Mouse (Mus musculus): ENCODE data around the gene Ints11. TPM values are rescaled to one million over a fixed set of nuclear protein-coding genes. Genes with fewer than 3 reads are reported as not detected.

Gene Ints11
- polyA plus RNA-seq (2016; fragmentation: Nextera tagmentation; extraction: Ambion mirVana), result 74.9 and 76.3 TPM in 2 replicates

DNA sequence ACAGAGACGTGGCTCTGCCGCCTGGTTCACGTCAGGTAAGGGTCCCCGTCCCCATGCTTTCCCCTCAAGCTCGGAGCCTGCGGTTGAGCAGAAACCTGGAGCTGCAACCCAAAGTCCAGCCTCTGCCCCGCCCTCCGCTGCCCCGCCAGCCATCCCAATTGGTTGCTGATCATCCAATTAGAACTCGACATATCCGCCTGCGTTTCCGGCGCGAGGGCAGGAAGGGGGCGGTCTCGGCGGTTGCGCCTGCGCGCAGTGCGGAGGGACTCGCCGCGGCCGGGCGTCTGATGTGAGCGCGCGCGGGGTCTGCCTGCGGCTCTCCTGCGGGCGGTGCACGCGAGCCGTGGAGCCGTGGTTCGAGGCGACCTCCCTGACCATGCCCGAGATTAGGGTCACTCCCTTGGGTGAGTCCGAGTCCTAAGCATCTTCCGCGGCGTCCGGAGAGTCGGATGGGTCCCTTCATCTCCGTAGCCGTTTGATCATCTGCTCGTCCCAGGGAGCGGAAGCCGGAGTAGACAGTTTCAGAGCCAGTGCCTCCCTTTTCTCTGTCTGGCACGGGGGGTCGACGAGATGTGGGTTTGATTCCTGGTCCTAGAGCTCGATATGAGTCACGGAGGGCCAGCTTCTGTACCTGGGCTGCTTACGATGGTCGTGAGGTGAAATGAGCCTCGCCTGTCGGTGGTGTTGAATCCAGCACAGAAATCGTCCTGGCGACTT, at the start of gene Ints11, which contains the start of gene Cptp:
Gene Ints11 (plus strand): TSS at position 230 of the 717 bp plus-strand sequence.
Gene Cptp (minus strand): TSS at position 124 of the 717 bp plus-strand sequence.
- Histone ChIP-seq H3K27ac (peak within 1 kb of the TSS; percentile 69), H3K9me3 (replicated peaks) (no peaks in the 10 kb centered on the region), H3K4me3 (peak within 1 kb of the TSS; percentile 70), H3K9ac (peak within 1 kb of the TSS; percentile 86), H3K36me3 (peaks cover 57% of the 10 kb centered on the region), H3K4me1 (peaks cover 28% of the 10 kb centered on the region), H3K4me2 (replicated peaks) (peak within 1 kb of the TSS; percentile 94), H3K27me3 (no peaks in the 10 kb centered on the region)
- ATAC-seq (ENCODE audit: low FRiP score), result peak; percentile 96
- WGBS, result under 1% methylated on average over 63 of the region's 63 CpGs

DNA sequence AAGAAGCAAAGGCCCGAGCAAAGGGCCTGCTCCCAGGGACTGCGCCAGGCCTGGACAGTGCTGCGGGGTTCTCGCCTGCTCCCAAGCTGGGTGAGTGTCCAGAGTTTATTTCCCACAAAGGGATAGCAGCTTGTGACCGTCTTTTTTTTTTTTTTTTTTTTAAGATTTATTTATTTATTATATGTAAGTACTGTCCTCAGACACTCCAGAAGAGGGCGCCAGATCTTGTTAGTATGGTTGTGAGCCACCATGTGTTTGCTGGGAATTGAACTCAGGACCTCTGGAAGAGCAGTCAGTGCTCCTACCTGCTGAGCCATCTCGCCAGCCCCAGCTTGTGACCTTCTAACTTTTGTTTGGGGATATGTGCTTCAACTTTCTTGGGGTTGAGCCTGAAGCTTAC, 48.3 kb upstream of the Ints11 start:
- 80% methylated on average over 7 of the region's 7 CpGs for WGBS
- Histone ChIP-seq H3K27me3 (no peaks in the 10 kb centered on the region), H3K4me2 (replicated peaks) (no peak overlapping the region), H3K9me3 (replicated peaks) (no peaks in the 10 kb centered on the region), H3K27ac (no peak overlapping the region), H3K4me3 (no peak overlapping the region), H3K9ac (no peak overlapping the region), H3K36me3 (peaks cover 87% of the 10 kb centered on the region), H3K4me1 (no peaks in the 10 kb centered on the region)
- ATAC-seq (ENCODE audit: low FRiP score), result no peak

DNA sequence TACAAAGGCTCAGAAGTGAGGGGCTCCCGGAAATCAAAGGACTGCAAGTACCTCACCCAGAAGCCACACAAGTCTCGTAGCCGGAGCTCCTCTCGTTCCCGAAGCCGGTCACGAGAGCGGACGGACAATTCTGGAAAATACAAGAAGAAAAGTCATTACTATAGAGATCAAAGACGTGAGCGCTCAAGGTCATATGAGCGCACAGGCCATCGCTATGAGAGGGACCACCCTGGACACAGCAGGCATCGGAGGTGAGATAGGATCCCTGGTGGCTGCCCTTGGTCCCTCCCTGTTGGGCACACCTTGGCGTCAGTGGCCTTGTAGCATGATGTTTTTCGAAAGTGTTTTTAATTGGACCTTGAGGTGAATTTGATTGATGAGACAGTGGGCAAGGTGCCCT, 45.9 kb upstream of the Ints11 start:
- Histone ChIP-seq H3K9me3 (replicated peaks) (no peaks in the 10 kb centered on the region), H3K4me3 (no peak overlapping the region), H3K9ac (no peak overlapping the region), H3K4me1 (no peaks in the 10 kb centered on the region), H3K36me3 (peaks cover 79% of the 10 kb centered on the region), H3K27me3 (no peaks in the 10 kb centered on the region), H3K4me2 (replicated peaks) (no peak overlapping the region), H3K27ac (no peak overlapping the region)
- WGBS, result 96% methylated on average over 16 of the region's 16 CpGs
- ATAC-seq (ENCODE audit: low FRiP score), result no peak

DNA sequence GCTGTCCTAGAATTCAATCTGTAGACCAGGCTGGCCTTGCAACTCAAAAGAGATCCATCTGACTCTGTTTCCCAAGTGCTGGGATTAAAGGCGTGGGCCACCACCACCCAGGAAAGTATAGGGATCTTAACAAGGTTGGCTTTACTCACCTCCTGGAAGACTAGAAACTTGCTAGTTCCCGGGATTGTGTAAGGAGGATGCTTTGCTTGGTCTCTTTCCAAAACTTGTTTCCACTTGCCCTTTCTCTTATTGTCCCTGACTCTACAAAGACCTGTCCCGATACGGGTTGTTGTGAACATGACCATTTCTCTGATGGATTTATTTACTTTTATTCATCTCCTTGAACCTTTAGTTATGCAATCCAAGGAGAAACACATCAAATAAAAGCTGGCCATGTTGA, 39.5 kb upstream of the Ints11 start:
- Histone ChIP-seq H3K36me3 (peaks cover 25% of the 10 kb centered on the region), H3K4me3 (no peak overlapping the region), H3K4me1 (peaks cover 21% of the 10 kb centered on the region), H3K9ac (no peak overlapping the region), H3K27me3 (no peaks in the 10 kb centered on the region), H3K9me3 (replicated peaks) (no peaks in the 10 kb centered on the region), H3K27ac (no peak overlapping the region), H3K4me2 (replicated peaks) (no peak overlapping the region)
- ATAC-seq (ENCODE audit: low FRiP score), result no peak
- WGBS, result 95% methylated on average over 4 of the region's 4 CpGs

DNA sequence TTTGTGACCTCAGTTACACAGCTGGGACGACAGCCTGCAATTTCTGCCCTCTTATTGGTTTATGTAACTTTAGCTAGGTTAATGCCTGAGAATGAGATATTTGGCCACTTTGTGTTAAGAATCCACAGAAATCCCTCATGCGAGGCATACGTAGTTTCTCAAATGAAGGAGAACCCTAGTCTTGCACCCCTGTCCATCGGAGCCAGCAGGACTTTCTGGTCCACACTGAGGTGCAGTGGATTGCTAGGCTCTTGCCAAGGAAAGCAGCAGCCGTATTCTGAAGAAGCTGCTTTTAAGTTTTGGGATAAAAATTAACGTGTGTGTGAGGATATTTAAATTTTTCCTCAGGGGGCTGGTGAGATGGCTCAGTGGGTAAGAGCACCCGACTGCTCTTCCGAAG, 38.8 kb upstream of the Ints11 start:
- no peak for ATAC-seq (ENCODE audit: low FRiP score)
- Histone ChIP-seq H3K4me1 (peaks cover 21% of the 10 kb centered on the region), H3K27me3 (no peaks in the 10 kb centered on the region), H3K4me2 (replicated peaks) (peak overlapping the region; percentile 95), H3K9ac (no peak overlapping the region), H3K9me3 (replicated peaks) (no peaks in the 10 kb centered on the region), H3K27ac (peak overlapping the region; percentile 62), H3K4me3 (peak overlapping the region; percentile 87; the same call in 1 of the 2 replicates), H3K36me3 (peaks cover 20% of the 10 kb centered on the region)
- 57% methylated on average over 8 of the region's 8 CpGs for WGBS

DNA sequence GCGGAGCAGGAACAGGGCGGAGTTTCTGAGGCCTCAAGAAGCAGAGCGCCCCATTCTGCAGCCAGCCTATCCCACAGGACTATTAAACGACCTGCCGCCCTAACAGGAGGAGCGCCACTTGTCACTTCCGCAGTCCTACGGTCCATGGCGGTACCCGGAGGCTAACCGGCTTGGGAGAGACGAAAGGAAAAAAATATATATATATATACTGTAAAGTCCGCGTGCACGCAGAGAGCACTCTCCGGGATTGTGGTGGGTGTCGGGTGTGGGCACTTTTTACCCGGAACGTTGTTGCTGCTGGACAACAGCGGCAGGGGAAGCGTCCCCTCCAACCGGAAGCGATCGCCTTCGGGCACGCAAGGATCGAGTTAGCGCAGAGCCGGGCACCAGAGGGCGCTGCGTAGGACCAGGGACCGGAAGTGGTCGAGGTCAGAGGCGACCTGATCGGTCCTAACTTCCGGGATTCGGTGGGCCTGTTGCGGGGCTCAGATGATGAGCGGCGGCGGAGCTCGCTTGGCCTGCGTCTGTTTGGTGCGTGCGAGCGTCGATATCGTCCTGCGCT, 38.1 kb upstream of the Ints11 start, which contains the start of gene Aurkaip1:
Gene Aurkaip1 (plus strand): TSS at position 68 of the 562 bp plus-strand sequence.
- WGBS, result under 1% methylated on average over 49 of the region's 49 CpGs
- Histone ChIP-seq H3K4me1 (peaks cover 21% of the 10 kb centered on the region), H3K36me3 (peaks cover 19% of the 10 kb centered on the region), H3K27ac (peak within 1 kb of the TSS; percentile 91), H3K9me3 (replicated peaks) (no peaks in the 10 kb centered on the region), H3K9ac (peak within 1 kb of the TSS; percentile 90), H3K27me3 (no peaks in the 10 kb centered on the region), H3K4me3 (peak within 1 kb of the TSS; percentile 87), H3K4me2 (replicated peaks) (peak within 1 kb of the TSS; percentile 95)
- ATAC-seq (ENCODE audit: low FRiP score), result peak; percentile 92

DNA sequence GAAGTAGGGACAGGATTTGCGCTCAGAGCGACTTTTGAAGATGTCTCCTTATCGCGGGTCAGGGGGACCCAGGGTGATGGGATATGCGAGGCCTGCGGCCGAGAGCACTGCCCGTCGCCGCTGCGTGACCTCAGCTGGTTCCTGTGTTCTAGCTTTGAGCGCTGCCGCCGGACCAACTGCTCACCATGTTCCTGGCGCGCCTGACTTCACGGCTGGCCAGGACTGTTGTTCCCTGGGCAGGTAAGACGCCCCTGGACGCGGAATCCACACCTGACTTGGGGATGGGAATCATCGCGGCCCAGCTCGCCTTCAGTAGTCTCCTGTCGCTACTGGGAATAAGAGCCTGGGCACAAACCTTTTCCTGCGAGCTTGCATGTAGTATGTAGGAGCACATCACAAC, 37.5 kb upstream of the Ints11 start:
- ATAC-seq (ENCODE audit: low FRiP score), result no peak; the same call in 1 of the 2 replicates
- no peaks in the 10 kb centered on the region for H3K9me3 ChIP-seq (replicated peaks)
- H3K9ac ChIP-seq, result peak overlapping the region; percentile 90
- peak overlapping the region; percentile 91 for H3K27ac ChIP-seq
- H3K4me2 ChIP-seq (replicated peaks), result peak overlapping the region; percentile 95
- H3K27me3 ChIP-seq, result no peaks in the 10 kb centered on the region
- peaks cover 21% of the 10 kb centered on the region for H3K4me1 ChIP-seq
- H3K36me3 ChIP-seq, result peaks cover 14% of the 10 kb centered on the region
- H3K4me3 ChIP-seq, result peak overlapping the region; percentile 87
- WGBS, result under 1% methylated on average over 25 of the region's 25 CpGs

DNA sequence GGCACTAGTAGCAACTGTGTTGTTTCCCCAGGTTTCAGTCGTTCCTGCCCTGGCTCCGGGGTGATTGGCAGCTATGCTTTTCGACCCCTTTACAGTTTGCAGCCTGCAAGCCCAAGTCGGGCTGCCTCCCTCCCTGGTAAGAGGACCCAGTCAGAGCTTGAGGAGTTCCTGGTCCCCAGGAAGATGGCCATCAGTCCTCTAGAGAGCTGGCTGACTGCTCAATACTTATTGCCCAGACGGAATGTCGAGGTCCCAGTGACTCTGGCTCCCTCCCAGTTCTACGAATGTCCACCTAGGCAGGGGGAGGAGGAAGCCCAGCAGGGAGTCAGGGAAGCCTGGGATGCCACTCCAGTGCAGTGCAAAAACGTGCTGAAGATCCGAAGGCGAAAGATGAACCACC, 37.0 kb upstream of the Ints11 start:
- WGBS, result 57% methylated on average over 10 of the region's 10 CpGs
- H3K4me2 ChIP-seq (replicated peaks), result peak overlapping the region; percentile 95
- H3K9ac ChIP-seq, result peak overlapping the region; percentile 90
- peak overlapping the region; percentile 87 for H3K4me3 ChIP-seq
- no peak for ATAC-seq (ENCODE audit: low FRiP score)
- peaks cover 11% of the 10 kb centered on the region for H3K36me3 ChIP-seq
- 0 out of 2 replicates have a peak overlapping the region, but pooled peaks have one; percentile 91 for H3K27ac ChIP-seq
- no peaks in the 10 kb centered on the region for H3K9me3 ChIP-seq (replicated peaks)
- peaks cover 21% of the 10 kb centered on the region for H3K4me1 ChIP-seq
- no peaks in the 10 kb centered on the region for H3K27me3 ChIP-seq

DNA sequence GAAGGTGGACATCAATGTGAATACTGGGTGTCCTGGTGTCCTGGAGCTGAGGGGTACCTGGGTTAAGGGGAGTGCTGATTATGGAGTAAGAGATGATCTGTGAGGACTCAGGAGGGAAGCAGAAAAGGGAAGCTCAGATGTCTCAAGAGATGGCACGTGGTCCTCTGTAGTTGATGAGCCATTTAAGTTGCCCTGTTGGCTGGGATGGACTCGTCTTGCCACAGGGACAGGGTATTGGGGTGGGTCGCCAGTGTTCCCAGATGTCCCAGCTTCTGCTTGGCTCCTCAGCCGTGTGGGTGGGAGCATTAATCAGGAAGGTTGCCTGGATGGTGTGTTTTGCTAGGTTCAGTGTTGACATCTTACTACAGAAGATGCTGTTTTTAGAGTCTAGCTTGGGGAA, 36.1 kb upstream of the Ints11 start:
- ATAC-seq (ENCODE audit: low FRiP score), result no peak
- no peak overlapping the region for H3K4me2 ChIP-seq (replicated peaks)

DNA sequence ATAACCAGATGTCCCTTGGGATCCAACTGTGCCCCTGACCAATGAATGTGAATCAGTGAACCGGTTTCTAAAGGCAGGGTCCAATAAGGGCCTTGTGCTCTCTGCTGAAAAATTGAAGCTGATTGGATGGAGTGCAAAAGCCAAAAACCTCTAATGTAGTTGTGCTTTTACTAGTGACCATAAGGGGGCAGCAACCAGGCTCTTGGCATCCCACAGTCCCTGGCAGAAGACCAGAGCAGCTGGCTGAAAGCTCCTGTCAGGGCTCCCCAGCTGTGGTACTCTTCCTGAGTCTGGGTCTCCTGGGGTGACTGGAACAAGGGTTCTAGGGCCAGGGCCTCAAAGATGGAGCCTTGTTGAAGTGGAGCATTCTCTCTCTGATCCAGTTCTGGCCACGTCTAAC, 35.5 kb upstream of the Ints11 start:
- 36% methylated on average over 2 of the region's 2 CpGs for WGBS
- H3K9me3 ChIP-seq (replicated peaks), result no peaks in the 10 kb centered on the region
- no peaks in the 10 kb centered on the region for H3K27me3 ChIP-seq
- no peak overlapping the region for H3K9ac ChIP-seq
- no peak overlapping the region; the same call in 1 of the 2 replicates for H3K4me3 ChIP-seq
- peak; percentile 11; the same call in 1 of the 2 replicates for ATAC-seq (ENCODE audit: low FRiP score)
- H3K4me2 ChIP-seq (replicated peaks), result no peak overlapping the region
- H3K27ac ChIP-seq, result peak overlapping the region; percentile 60; the same call in 1 of the 2 replicates
- peaks cover 22% of the 10 kb centered on the region for H3K4me1 ChIP-seq
- H3K36me3 ChIP-seq, result peaks cover 6% of the 10 kb centered on the region; the same call in 1 of the 2 replicates

More for the DNA sequence above, 36.1 kb upstream of the Ints11 start:
- Histone ChIP-seq H3K9ac (no peak overlapping the region), H3K36me3 (peaks cover 6% of the 10 kb centered on the region; the same call in 1 of the 2 replicates), H3K4me1 (peaks cover 21% of the 10 kb centered on the region), H3K27me3 (no peaks in the 10 kb centered on the region), H3K9me3 (replicated peaks) (no peaks in the 10 kb centered on the region), H3K27ac (no peak overlapping the region), H3K4me3 (no peak overlapping the region)
- 86% methylated on average over 4 of the region's 4 CpGs for WGBS

DNA sequence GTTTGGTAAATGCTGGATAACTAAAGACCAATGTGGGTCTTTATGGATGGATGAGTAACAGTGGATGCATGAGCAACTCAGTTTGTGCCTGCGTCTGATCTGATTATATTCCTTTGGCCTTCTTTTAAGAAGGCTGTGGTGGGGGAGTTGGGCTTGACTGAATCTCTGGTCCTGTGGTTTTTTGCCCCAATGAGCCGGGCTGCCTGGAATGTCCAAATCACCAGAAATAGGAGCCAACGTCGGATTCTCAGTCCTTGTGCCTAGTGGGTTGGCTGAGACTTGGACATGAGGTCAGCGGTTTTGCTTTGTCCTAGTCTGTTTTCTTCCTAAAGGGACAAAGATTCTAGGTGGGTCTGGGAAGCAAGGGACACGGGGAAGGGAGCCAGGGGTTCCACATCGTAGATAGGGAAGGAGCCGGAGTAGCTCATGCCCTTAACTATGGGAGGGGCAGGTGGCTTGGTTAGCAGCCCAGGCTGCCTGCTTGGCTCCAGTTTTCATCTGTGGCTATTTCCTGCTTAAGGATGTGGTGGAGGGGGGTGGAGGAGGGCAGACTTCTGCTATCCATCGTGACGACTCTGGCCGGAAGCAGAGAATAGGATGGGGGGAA, 31.8 kb upstream of the Ints11 start:
- no peak overlapping the region for H3K27ac ChIP-seq
- no peak overlapping the region for H3K4me2 ChIP-seq (replicated peaks)
- H3K4me3 ChIP-seq, result no peak overlapping the region
- WGBS, result 79% methylated on average over 11 of the region's 11 CpGs
- no peak overlapping the region for H3K9ac ChIP-seq
- H3K4me1 ChIP-seq, result peaks cover 39% of the 10 kb centered on the region
- no peak for ATAC-seq (ENCODE audit: low FRiP score)
- peaks cover 17% of the 10 kb centered on the region for H3K27me3 ChIP-seq
- no peaks in the 10 kb centered on the region for H3K9me3 ChIP-seq (replicated peaks)
- peaks cover 8% of the 10 kb centered on the region for H3K36me3 ChIP-seq
